Mouse (Mus musculus) v-Abl transformed pro-B cells (cell line): ENCODE data around the gene Olfr70.

Source experiments
- in situ Hi-C, 2 experiments: fragments of 400-800 bp; cut with MboI; formaldehyde crosslinking; loops; one replicate each; pipeline ENCODE4 v1.15.1; 2025; ENCODE audit not compliant: unreplicated experiment in 2 of 2

The Olfr70 gene

GRCm38 (mm10) chr4:43700707-43701106 lies at the start of gene Olfr70:
Olfr70 (minus strand) TSS chr4:43700807.
- in situ Hi-C loops = loop anchor here (10.0 to 25.0 kb wide), 2 partner anchors 638 to 656 kb away; partner anchors contain the start of genes Fam214b (in 1 of the 2) and Unc13b (in 1 of the 2)

GRCm38 (mm10) chr4:43745187-43745586 lies 44.6 kb upstream of the Olfr70 start:
- in situ Hi-C loops = loop anchor here in 1 of 2 experiments (5.0 to 25.0 kb wide), 2 partner anchors 112 to 242 kb away; partner anchors contain the start of gene Ccin

- in situ Hi-C loops = loop anchor here in 1 of 2 experiments (25.0 kb wide), 1 partner anchor 244 kb away; the partner anchor contains the start of gene Ccin
These were observed 42.5 kb upstream of the Olfr70 start for GRCm38 (mm10) chr4:43743099-43743498.

GRCm38 (mm10) chr4:43742637-43743036 lies 42.0 kb upstream of the Olfr70 start:
- in situ Hi-C loops = loop anchor here in 1 of 2 experiments (25.0 kb wide), 1 partner anchor 245 kb away; the partner anchor contains the start of gene Ccin

GRCm38 (mm10) chr4:43741526-43741925 lies 40.9 kb upstream of the Olfr70 start:
- in situ Hi-C loops = loop anchor here in 1 of 2 experiments (25.0 kb wide), 1 partner anchor 246 kb away; the partner anchor contains the start of gene Ccin

GRCm38 (mm10) chr4:43738989-43739674 lies 38.5 kb upstream of the Olfr70 start:
- in situ Hi-C loops = loop anchor here in 1 of 2 experiments (25.0 kb wide), 1 partner anchor 248 kb away; the partner anchor contains the start of gene Ccin

GRCm38 (mm10) chr4:43737144-43737543 lies 36.5 kb upstream of the Olfr70 start:
- in situ Hi-C loops = loop anchor here in 1 of 2 experiments (25.0 kb wide), 1 partner anchor 250 kb away; the partner anchor contains the start of gene Ccin

- in situ Hi-C loops = loop anchor here in 1 of 2 experiments (25.0 kb wide), 1 partner anchor 254 kb away; the partner anchor contains the start of gene Ccin
These were observed 32.6 kb upstream of the Olfr70 start for GRCm38 (mm10) chr4:43733186-43733585.

- in situ Hi-C loops = loop anchor here in 1 of 2 experiments (25.0 kb wide), 1 partner anchor 255 kb away; the partner anchor contains the start of gene Ccin
These were observed 31.6 kb upstream of the Olfr70 start for GRCm38 (mm10) chr4:43732171-43732570.

- in situ Hi-C loops = loop anchor here in 1 of 2 experiments (25.0 kb wide), 1 partner anchor 256 kb away; the partner anchor contains the start of gene Ccin
These were observed 30.2 kb upstream of the Olfr70 start for GRCm38 (mm10) chr4:43730750-43731297.

- in situ Hi-C loops = loop anchor here in 1 of 2 experiments (25.0 kb wide), 1 partner anchor 257 kb away; the partner anchor contains the start of gene Ccin
These were observed 29.4 kb upstream of the Olfr70 start, which contains the start of gene Spaar for GRCm38 (mm10) chr4:43729794-43730550. Spaar (plus strand) TSS chr4:43730034.

- in situ Hi-C loops = loop anchor here in 1 of 2 experiments (25.0 kb wide), 1 partner anchor 258 kb away; the partner anchor contains the start of gene Ccin
These were observed 28.5 kb upstream of the Olfr70 start for GRCm38 (mm10) chr4:43729126-43729525.

- in situ Hi-C loops = loop anchor here in 1 of 2 experiments (25.0 kb wide), 1 partner anchor 259 kb away; the partner anchor contains the start of gene Ccin
These were observed 28.0 kb upstream of the Olfr70 start for GRCm38 (mm10) chr4:43728576-43728954.

- in situ Hi-C loops = loop anchor here in 1 of 2 experiments (25.0 kb wide), 1 partner anchor 259 kb away; the partner anchor contains the start of gene Ccin
These were observed 27.3 kb upstream of the Olfr70 start for GRCm38 (mm10) chr4:43727718-43728575.

GRCm38 (mm10) chr4:43726995-43727394 lies 26.4 kb upstream of the Olfr70 start, which contains the start of gene Hrct1:
Hrct1 (plus strand) TSS chr4:43727188.
- in situ Hi-C loops = loop anchor here in 1 of 2 experiments (25.0 kb wide), 1 partner anchor 260 kb away; the partner anchor contains the start of gene Ccin

GRCm38 (mm10) chr4:43726228-43726993 lies 25.8 kb upstream of the Olfr70 start:
- in situ Hi-C loops = loop anchor here in 1 of 2 experiments (25.0 kb wide), 1 partner anchor 261 kb away; the partner anchor contains the start of gene Ccin

- in situ Hi-C loops = loop anchor here (25.0 kb wide), 2 partner anchors 263 to 662 kb away; partner anchors contain the start of genes Ccin (in 1 of the 2) and Unc13b (in 1 of the 2)
These were observed 24.2 kb upstream of the Olfr70 start for GRCm38 (mm10) chr4:43724764-43725163.

GRCm38 (mm10) chr4:43722191-43722590 lies 21.6 kb upstream of the Olfr70 start:
- in situ Hi-C loops = loop anchor here in 1 of 2 experiments (25.0 kb wide), 1 partner anchor 660 kb away; the partner anchor contains the start of gene Unc13b
